Mouse (Mus musculus): ENCODE data around the gene Polr2b. TPM values are rescaled to one million over a fixed set of nuclear protein-coding genes. Genes with fewer than 3 reads are reported as not detected.

The Polr2b gene
- polyA plus RNA-seq, 1 experiment from 2014 or later: 70.0 TPM

- no peak for ATAC-seq (replicated peaks; ENCODE audit: low FRiP score)
- H3K27ac ChIP-seq (ENCODE audit: low read depth, low read length): no peak overlapping the region
Measured at GRCm38 (mm10) chr5:77385221-77385620, 75.3 kb downstream of the Polr2b start.

DNA sequence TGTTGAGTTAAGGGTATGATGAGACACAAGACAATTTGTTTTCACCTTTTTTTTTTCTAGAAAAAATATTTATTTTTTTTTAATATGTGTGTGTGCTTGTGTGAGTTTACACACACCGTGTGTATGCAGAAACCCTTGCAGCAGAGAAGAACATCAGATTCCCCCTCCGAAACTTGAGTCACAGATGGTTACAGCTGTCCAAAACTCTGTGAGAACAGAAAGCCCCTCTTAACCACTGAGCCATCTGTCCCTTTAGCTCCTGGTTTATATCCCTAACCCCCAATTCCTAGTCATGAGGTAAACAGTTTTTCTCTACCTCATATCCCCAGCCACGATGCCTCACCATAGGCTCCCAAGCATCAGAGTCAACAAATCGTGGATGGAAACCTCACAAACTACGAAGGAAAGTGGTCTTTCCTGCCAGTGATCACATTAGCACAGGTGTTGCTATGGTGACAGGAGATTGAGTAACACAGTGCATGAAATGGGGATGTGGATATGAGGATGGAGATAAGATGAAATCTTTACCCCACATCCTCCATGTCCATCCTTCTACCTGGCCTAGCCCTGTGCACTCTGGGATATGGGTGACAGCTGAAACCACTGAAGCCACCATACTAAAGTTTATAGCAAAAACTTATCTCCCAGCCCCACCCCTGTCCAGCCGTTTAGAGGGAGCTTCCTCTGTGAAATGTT, 76.1 kb downstream of the Polr2b start:
- no peak for DNase-seq (ENCODE audit: low spot score)
- no peak overlapping the region for H3K4me3 ChIP-seq (ENCODE audit: low read depth, low read length)
- no peaks in the 10 kb centered on the region for H3K9me3 ChIP-seq (ENCODE audit: control insufficient read depth, low read length)
- H3K4me1 ChIP-seq (replicated peaks; ENCODE audit: control insufficient read depth, insufficient read depth, low read length): peaks cover 2% of the 10 kb centered on the region; the same call in 1 of the 2 replicates
- H3K27ac ChIP-seq (ENCODE audit: low read depth, low read length): no peak overlapping the region
- WGBS: 60% methylated on average over 6 of the region's 6 CpGs
- no peak overlapping the region for H3K9ac ChIP-seq (ENCODE audit: low read depth, low read length)
- no peak; the same call in 1 of the 2 replicates for ATAC-seq (replicated peaks; ENCODE audit: low FRiP score)
- no peak overlapping the region for H3K4me2 ChIP-seq
- no peaks in the 10 kb centered on the region for H3K36me3 ChIP-seq (ENCODE audit: control insufficient read depth, insufficient read depth, low read length)
- H3K27me3 ChIP-seq (replicated peaks; ENCODE audit: control insufficient read depth, insufficient read depth, low read length): no peaks in the 10 kb centered on the region

More at GRCm38 (mm10) chr5:77385221-77385620, 75.3 kb downstream of the Polr2b start:
- 0 out of 2 replicates have a peak overlapping the region, but pooled peaks have one; percentile 18 for H3K4me2 ChIP-seq
- 78% methylated on average over 5 of the region's 5 CpGs for WGBS
- no peaks in the 10 kb centered on the region for H3K36me3 ChIP-seq (ENCODE audit: control insufficient read depth, insufficient read depth, low read length)
- H3K9me3 ChIP-seq (ENCODE audit: control insufficient read depth, low read length): no peaks in the 10 kb centered on the region
- no peak overlapping the region for H3K4me3 ChIP-seq (ENCODE audit: low read depth, low read length)
- H3K9ac ChIP-seq (ENCODE audit: low read depth, low read length): no peak overlapping the region
- no peak for DNase-seq (ENCODE audit: low spot score)
- H3K4me1 ChIP-seq (replicated peaks; ENCODE audit: control insufficient read depth, insufficient read depth, low read length): peaks cover 2% of the 10 kb centered on the region; the same call in 1 of the 2 replicates
- no peaks in the 10 kb centered on the region for H3K27me3 ChIP-seq (replicated peaks; ENCODE audit: control insufficient read depth, insufficient read depth, low read length)

DNA sequence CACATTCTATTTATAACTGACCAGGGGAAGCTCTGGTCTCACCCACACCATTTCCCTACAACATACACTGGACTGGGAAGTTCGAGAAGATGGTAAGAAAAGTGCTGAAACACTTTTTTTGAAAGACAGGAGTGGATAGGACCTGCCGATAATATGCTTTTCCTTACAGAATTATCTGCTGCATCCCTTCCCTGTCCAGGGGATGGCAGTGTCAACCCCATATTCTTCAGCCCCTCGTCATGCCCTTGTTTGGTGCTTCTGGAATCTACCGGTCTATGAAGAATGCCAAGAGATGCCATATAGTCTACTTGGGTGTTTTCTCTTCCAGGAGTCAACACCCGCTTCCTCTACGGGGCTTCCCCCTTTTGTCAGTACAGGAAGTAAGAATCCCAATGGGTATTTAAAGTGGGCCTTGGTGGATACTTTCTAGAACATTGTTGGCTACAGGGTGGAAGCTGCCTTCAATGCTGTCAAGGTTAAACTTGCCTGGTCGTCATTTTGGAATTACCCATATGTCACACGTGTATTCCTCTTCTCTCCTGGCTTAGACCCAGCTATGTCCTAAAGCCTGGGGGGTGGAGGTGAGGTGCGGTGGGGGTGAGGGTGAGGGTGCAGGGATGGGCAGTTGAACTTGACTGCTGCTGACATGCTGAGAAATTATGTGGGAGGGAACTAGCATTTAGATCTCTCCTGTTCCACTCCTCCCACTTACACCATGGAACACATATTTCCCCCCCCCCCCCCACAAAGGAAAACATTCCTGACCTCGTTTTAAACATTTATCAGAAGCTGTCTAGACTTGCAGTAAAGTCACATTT, 76.9 kb downstream of the Polr2b start:
- 39% methylated on average over 10 of the region's 10 CpGs for WGBS
- Histone ChIP-seq H3K4me2 (no peak overlapping the region), H3K36me3 (ENCODE audit: control insufficient read depth, insufficient read depth, low read length) (no peaks in the 10 kb centered on the region), H3K27me3 (replicated peaks; ENCODE audit: control insufficient read depth, insufficient read depth, low read length) (no peaks in the 10 kb centered on the region), H3K27ac (ENCODE audit: low read depth, low read length) (no peak overlapping the region), H3K4me1 (replicated peaks; ENCODE audit: control insufficient read depth, insufficient read depth, low read length) (peaks cover 2% of the 10 kb centered on the region; the same call in 1 of the 2 replicates), H3K9ac (ENCODE audit: low read depth, low read length) (no peak overlapping the region), H3K4me3 (ENCODE audit: low read depth, low read length) (no peak overlapping the region), H3K9me3 (ENCODE audit: control insufficient read depth, low read length) (no peaks in the 10 kb centered on the region)
- no peak for ATAC-seq (replicated peaks; ENCODE audit: low FRiP score)
- DNase-seq (ENCODE audit: low spot score): no peak

- Histone ChIP-seq H3K27ac (ENCODE audit: low read depth, low read length) (no peak overlapping the region), H3K4me3 (ENCODE audit: low read depth, low read length) (no peak overlapping the region), H3K4me2 (no peak overlapping the region), H3K36me3 (ENCODE audit: control insufficient read depth, insufficient read depth, low read length) (no peaks in the 10 kb centered on the region), H3K27me3 (replicated peaks; ENCODE audit: control insufficient read depth, insufficient read depth, low read length) (no peaks in the 10 kb centered on the region), H3K9ac (ENCODE audit: low read depth, low read length) (no peak overlapping the region), H3K4me1 (replicated peaks; ENCODE audit: control insufficient read depth, insufficient read depth, low read length) (peaks cover 2% of the 10 kb centered on the region; the same call in 1 of the 2 replicates), H3K9me3 (ENCODE audit: control insufficient read depth, low read length) (no peaks in the 10 kb centered on the region)
- 77% methylated on average over 8 of the region's 8 CpGs for WGBS
- no peak for ATAC-seq (replicated peaks; ENCODE audit: low FRiP score)
- DNase-seq (ENCODE audit: low spot score): no peak
Measured at GRCm38 (mm10) chr5:77387414-77387704, 77.4 kb downstream of the Polr2b start.

GRCm38 (mm10) chr5:77388359-77388758, 78.4 kb downstream of the Polr2b start:
- no peak overlapping the region for H3K9ac ChIP-seq (ENCODE audit: low read depth, low read length)
- peaks cover 2% of the 10 kb centered on the region; the same call in 1 of the 2 replicates for H3K4me1 ChIP-seq (replicated peaks; ENCODE audit: control insufficient read depth, insufficient read depth, low read length)
- H3K36me3 ChIP-seq (ENCODE audit: control insufficient read depth, insufficient read depth, low read length): no peaks in the 10 kb centered on the region
- no peak overlapping the region for H3K27ac ChIP-seq (ENCODE audit: low read depth, low read length)
- H3K4me3 ChIP-seq (ENCODE audit: low read depth, low read length): no peak overlapping the region
- ATAC-seq (replicated peaks; ENCODE audit: low FRiP score): no peak
- H3K4me2 ChIP-seq: no peak overlapping the region
- H3K9me3 ChIP-seq (ENCODE audit: control insufficient read depth, low read length): no peaks in the 10 kb centered on the region
- 71% methylated on average over 6 of the region's 6 CpGs for WGBS
- no peaks in the 10 kb centered on the region for H3K27me3 ChIP-seq (replicated peaks; ENCODE audit: control insufficient read depth, insufficient read depth, low read length)
- no peak for DNase-seq (ENCODE audit: low spot score)

GRCm38 (mm10) chr5:77390272-77390671, 80.3 kb downstream of the Polr2b start:
- Histone ChIP-seq H3K9me3 (ENCODE audit: control insufficient read depth, low read length) (no peaks in the 10 kb centered on the region), H3K27me3 (replicated peaks; ENCODE audit: control insufficient read depth, insufficient read depth, low read length) (no peaks in the 10 kb centered on the region), H3K4me3 (ENCODE audit: low read depth, low read length) (no peak overlapping the region), H3K9ac (ENCODE audit: low read depth, low read length) (no peak overlapping the region), H3K4me1 (replicated peaks; ENCODE audit: control insufficient read depth, insufficient read depth, low read length) (0 out of 2 replicates have a peak, but pooled peaks cover 2% of the 10 kb centered on the region), H3K36me3 (ENCODE audit: control insufficient read depth, insufficient read depth, low read length) (no peaks in the 10 kb centered on the region), H3K4me2 (no peak overlapping the region), H3K27ac (ENCODE audit: low read depth, low read length) (no peak overlapping the region)
- ATAC-seq (replicated peaks; ENCODE audit: low FRiP score) (no peak), DNase-seq (ENCODE audit: low spot score) (no peak)
- 84% methylated on average over 2 of the region's 2 CpGs for WGBS

DNA sequence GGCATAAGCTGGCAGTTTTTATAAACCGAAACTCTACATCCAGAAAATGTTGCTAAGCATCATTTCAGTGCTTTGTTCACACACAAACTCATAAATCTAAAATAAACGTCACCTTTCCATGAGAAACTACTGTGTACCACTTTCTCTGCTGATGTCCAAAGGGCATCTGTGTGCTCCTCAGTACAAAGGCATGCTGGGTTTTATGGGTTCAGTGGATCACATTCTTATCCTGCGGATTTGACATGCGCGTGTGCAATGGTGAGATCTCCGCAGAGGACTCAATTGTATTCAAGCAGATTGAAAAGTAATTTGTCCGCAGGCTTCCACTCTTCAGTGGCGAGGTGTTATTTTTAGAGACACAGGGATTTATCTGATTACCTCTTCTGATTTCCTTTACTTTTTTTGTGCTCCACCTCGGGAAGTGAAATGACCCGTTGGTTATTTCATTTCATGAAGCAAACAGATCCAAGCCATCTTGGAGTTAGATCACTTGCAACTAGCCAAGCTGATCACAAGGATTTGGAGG, 83.2 kb downstream of the Polr2b start:
- WGBS: 87% methylated on average over 10 of the region's 10 CpGs
- no peaks in the 10 kb centered on the region for H3K27me3 ChIP-seq (replicated peaks; ENCODE audit: control insufficient read depth, insufficient read depth, low read length)

DNA sequence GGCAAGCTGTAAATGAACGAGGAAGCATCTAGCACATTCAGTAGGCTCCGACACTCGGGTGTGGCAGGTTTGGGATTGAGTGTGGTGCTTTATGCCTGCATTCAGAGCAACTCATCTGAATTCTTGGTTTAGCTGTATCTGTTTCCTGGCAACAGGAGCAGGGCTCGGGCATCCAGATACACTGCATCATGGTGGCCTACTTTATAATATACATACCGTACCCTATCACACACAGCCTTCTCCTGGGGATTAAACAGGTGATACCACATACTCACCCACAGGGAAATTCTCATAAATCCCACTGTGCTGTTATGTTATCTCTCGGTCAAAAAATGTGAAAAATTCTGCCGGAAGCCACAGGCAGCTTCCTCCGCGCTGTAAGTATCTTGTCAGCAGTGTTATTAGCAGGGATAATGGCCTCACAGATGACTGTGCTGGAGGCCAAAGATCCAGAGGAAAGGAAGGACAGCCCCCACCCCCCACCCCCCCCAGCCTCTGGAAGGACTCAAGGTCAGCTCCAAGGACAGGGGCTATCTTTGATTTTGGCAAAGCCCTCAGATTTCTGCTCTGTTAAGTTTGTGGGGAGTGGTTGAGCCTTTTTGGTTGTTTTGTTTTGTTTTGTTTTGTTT, 84.2 kb downstream of the Polr2b start:
- Histone ChIP-seq H3K27ac (ENCODE audit: low read depth, low read length) (no peak overlapping the region), H3K9ac (ENCODE audit: low read depth, low read length) (no peak overlapping the region), H3K27me3 (replicated peaks; ENCODE audit: control insufficient read depth, insufficient read depth, low read length) (no peaks in the 10 kb centered on the region), H3K4me1 (replicated peaks; ENCODE audit: control insufficient read depth, insufficient read depth, low read length) (no peaks in the 10 kb centered on the region), H3K4me3 (ENCODE audit: low read depth, low read length) (no peak overlapping the region), H3K4me2 (no peak overlapping the region), H3K36me3 (ENCODE audit: control insufficient read depth, insufficient read depth, low read length) (no peaks in the 10 kb centered on the region), H3K9me3 (ENCODE audit: control insufficient read depth, low read length) (no peaks in the 10 kb centered on the region)
- WGBS: 68% methylated on average over 9 of the region's 9 CpGs
- ATAC-seq (replicated peaks; ENCODE audit: low FRiP score) (no peak), DNase-seq (ENCODE audit: low spot score) (no peak)

More for the DNA sequence above, 83.2 kb downstream of the Polr2b start:
- H3K4me1 ChIP-seq (replicated peaks; ENCODE audit: control insufficient read depth, insufficient read depth, low read length): no peaks in the 10 kb centered on the region
- no peak overlapping the region for H3K9ac ChIP-seq (ENCODE audit: low read depth, low read length)
- DNase-seq (ENCODE audit: low spot score) (no peak), ATAC-seq (replicated peaks; ENCODE audit: low FRiP score) (no peak)
- no peak overlapping the region for H3K4me2 ChIP-seq
- no peaks in the 10 kb centered on the region for H3K36me3 ChIP-seq (ENCODE audit: control insufficient read depth, insufficient read depth, low read length)
- H3K9me3 ChIP-seq (ENCODE audit: control insufficient read depth, low read length): no peaks in the 10 kb centered on the region
- no peak overlapping the region for H3K27ac ChIP-seq (ENCODE audit: low read depth, low read length)
- H3K4me3 ChIP-seq (ENCODE audit: low read depth, low read length): no peak overlapping the region
